Mouse (Mus musculus): Measurements from ENCODE around the gene Slc5a11.

Gene Slc5a11

GRCm38 (mm10) chr7:123214365-123215075 is at the start of gene Slc5a11:
Slc5a11 (plus strand) TSS chr7:123214780.
- no peak for DNase-seq (ENCODE audit: low spot score in 2 of 2)

GRCm38 (mm10) chr7:123167436-123167835 is 47.1 kb upstream of the Slc5a11 start:
- no peak for DNase-seq (ENCODE audit: low spot score in 2 of 2)

GRCm38 (mm10) chr7:123169618-123170017 is 45.0 kb upstream of the Slc5a11 start:
- no peak for DNase-seq (ENCODE audit: low spot score in 2 of 2)

GRCm38 (mm10) chr7:123172101-123172500 is 42.5 kb upstream of the Slc5a11 start:
- no peak for DNase-seq (ENCODE audit: low spot score in 2 of 2)

GRCm38 (mm10) chr7:123177215-123177614 is 37.4 kb upstream of the Slc5a11 start:
- no peak for DNase-seq (ENCODE audit: low spot score in 2 of 2)

GRCm38 (mm10) chr7:123181787-123182701 is 32.5 kb upstream of the Slc5a11 start:
- DNase-seq (ENCODE audit: low spot score in 2 of 2): no peak

GRCm38 (mm10) chr7:123184891-123185290 is 29.7 kb upstream of the Slc5a11 start:
- DNase-seq (ENCODE audit: low spot score in 2 of 2): no peak

- no peak for DNase-seq (ENCODE audit: low spot score in 2 of 2)
These were observed 28.1 kb upstream of the Slc5a11 start for GRCm38 (mm10) chr7:123186463-123186862.

- no peak for DNase-seq (ENCODE audit: low spot score in 2 of 2)
These were observed 27.3 kb upstream of the Slc5a11 start for GRCm38 (mm10) chr7:123187246-123187645.

- no peak for DNase-seq (ENCODE audit: low spot score in 2 of 2)
These were observed 26.1 kb upstream of the Slc5a11 start for GRCm38 (mm10) chr7:123188462-123188861.

- DNase-seq (ENCODE audit: low spot score in 2 of 2): no peak
These were observed 24.8 kb upstream of the Slc5a11 start for GRCm38 (mm10) chr7:123189762-123190161.

GRCm38 (mm10) chr7:123191731-123192130 is 22.8 kb upstream of the Slc5a11 start:
- no peak for DNase-seq (ENCODE audit: low spot score in 2 of 2)

GRCm38 (mm10) chr7:123193201-123193600 is 21.4 kb upstream of the Slc5a11 start:
- DNase-seq (ENCODE audit: low spot score in 2 of 2): no peak

- no peak for DNase-seq (ENCODE audit: low spot score in 2 of 2)
These were observed 19.9 kb upstream of the Slc5a11 start for GRCm38 (mm10) chr7:123194696-123195095.

GRCm38 (mm10) chr7:123196432-123196831 is 18.1 kb upstream of the Slc5a11 start:
- DNase-seq (ENCODE audit: low spot score in 2 of 2): no peak

- no peak for DNase-seq (ENCODE audit: low spot score in 2 of 2)
These were observed 15.9 kb upstream of the Slc5a11 start for GRCm38 (mm10) chr7:123198695-123199094.

- no peak for DNase-seq (ENCODE audit: low spot score in 2 of 2)
These were observed 15.4 kb upstream of the Slc5a11 start for GRCm38 (mm10) chr7:123199151-123199550.

- DNase-seq (ENCODE audit: low spot score in 2 of 2): no peak
These were observed 14.8 kb upstream of the Slc5a11 start for GRCm38 (mm10) chr7:123199656-123200206.

GRCm38 (mm10) chr7:123200722-123201121 is 13.9 kb upstream of the Slc5a11 start:
- DNase-seq (ENCODE audit: low spot score in 2 of 2): no peak

- peak in 1 of 2 experiments; percentile 62 for DNase-seq (ENCODE audit: low spot score in 2 of 2)
These were observed 9.3 kb upstream of the Slc5a11 start for GRCm38 (mm10) chr7:123205261-123205660.

GRCm38 (mm10) chr7:123207561-123207960 is 7.0 kb upstream of the Slc5a11 start:
- no peak for DNase-seq (ENCODE audit: low spot score in 2 of 2)

- DNase-seq (ENCODE audit: low spot score in 2 of 2): no peak
These were observed 4.7 kb upstream of the Slc5a11 start for GRCm38 (mm10) chr7:123209864-123210263.
